Mouse (Mus musculus) kidney, postnatal 25 days (tissue): ENCODE data around the gene Plekhm3.

Experiments used
- DNase-seq, 2 experiments: peaks; one replicate each; pipeline ENCODE4 v3.0.0; 2021; ENCODE audit warnings: mixed read lengths in 2 of 2

Gene Plekhm3

DNA sequence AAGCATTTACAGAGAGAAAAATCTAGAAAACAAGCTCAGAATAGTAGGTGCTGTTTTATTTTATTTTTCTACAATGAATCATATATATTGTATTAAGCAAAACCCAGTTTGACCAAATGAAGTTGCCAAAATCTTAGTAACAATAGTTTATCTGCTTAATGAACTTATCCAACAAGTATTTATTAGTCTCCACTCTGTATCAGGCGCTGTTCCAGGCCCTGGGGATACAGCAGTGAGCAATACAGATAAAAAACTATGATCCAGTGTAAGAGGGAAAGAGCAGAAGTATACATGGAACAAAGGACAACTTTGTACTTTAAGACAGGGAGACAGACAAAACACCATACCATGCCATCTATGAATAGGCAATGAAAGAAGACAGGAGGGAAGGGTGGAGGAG, 81.5 kb downstream of the Plekhm3 start:
- DNase-seq = no peak

DNA sequence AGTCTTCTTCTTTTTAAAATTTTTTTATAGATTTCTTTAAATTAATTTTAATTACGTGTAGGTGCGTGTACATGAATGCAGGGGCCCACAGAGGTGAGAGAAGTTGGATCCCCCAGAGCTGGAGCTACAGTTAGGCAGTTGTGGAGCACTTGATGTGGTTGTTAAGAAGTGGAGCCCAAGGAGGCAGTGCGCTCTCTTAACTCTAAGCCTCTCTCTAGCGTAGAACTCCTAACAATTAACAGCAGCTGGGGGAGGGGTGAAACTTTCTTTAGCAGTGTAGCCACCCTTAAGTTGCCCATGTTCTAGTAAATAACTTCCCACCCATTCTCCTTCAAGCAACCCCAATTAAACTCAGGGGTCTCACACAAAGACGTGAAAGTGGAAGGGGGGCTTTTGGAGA, 84.7 kb downstream of the Plekhm3 start:
- DNase-seq = no peak

DNA sequence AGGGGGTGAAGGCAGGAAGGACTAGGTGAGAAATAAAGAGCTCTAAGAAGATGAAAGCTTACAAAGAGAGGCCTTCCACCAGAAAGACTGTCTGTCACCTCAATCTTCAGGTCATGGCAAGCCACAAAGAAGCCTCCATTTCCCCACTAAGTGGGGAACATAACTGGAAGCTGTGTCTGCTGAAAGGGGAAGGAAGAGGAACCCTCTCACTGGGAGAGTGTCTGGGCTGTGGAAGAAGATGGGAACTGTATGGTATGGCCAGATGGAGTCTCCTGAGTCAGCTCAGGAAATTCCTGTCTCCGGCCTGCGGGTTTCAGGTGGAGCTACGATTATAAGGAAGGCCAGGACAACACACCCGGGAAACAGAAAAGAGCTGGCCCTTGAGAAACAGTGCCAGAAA, 88.9 kb downstream of the Plekhm3 start:
- DNase-seq = no peak

DNA sequence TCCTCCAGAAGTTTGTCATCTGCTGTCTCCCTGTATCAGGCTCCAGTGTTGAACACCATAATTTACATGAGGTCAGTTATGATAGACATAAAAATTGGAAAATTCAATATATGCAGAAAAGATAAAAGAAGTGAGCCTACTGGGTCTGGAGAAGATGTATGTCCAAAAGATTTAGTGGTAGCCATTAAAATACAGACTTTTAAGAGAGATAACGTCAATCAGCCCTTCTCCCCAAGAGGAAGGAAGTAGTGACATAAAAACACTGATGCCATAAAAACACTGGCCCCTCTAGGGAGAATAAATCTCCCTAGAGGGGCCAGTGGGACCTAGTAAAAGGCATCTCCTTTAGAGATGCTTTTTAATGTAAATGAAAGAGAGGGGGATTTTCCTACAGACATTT, 90.5 kb downstream of the Plekhm3 start:
- no peak for DNase-seq

DNA sequence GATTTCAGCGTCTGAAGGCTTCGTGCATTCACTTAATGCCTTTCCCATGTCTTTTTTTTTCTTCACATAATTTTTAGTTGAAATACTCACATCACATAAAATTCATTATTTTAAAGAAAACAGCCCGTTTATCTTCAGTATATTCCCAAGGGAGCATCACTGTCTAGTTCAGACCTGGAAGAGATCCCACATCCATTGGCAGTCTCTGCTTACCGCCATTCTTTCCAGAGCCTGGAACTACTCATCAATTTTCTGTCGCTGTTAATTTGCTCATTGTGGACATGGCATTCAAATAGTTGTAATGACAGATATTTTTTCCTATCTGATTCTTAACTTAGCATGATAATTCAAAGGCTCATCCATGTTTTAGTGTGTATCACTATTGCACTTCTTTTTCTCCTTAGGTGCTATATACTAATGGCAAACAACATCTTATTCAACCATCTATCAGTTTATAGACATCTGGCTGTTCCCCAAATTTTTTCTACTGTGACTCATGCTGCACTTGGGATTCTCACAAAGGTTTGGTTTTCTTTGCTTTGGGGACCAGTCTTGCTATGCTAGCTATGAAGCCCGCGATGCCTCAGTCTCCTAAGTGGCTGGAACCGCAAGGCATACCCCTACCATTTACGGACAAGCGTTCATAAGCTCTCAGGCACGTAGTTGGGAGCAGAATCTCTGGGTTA, 96.2 kb downstream of the Plekhm3 start:
- DNase-seq = no peak

DNA sequence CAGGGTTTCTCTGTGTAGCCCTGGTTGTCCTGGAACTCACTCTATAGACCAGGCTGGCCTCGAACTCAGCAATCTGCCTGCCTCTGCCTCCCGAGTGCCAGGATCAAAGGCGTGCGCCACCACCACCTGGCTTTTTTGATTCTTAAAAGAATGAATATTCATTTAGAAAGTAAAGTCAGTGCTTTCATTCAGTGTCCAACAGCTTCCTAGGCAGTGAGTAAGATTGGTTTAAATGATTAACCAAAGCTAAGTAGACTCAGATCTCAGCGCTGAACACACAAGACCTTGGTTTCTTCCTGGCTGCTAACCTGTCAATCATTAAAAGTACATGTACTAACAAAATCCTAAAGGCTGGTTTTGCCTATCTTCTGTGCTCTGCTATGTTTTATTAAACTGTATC, 96.8 kb downstream of the Plekhm3 start:
- DNase-seq = peak; percentile 35 to 57

DNA sequence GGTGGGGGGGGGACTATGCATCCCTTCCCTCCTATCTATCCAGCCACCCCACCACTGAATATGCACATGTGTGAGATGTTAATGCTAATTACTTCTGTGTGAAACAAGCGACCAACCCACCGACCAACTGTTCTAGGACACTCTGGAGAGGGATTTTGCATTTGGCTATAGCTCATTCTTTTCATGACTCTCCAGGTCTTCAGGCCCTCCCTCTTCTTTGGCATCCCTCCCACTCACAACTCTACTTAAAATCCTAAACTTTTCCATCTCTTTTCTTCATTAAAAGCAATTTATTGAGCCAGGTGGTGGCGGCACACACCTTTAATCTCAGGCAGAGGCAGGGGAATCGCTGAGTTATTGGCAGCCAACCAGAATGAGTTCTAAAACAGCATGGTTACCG, 101.8 kb downstream of the Plekhm3 start:
- no peak for DNase-seq

DNA sequence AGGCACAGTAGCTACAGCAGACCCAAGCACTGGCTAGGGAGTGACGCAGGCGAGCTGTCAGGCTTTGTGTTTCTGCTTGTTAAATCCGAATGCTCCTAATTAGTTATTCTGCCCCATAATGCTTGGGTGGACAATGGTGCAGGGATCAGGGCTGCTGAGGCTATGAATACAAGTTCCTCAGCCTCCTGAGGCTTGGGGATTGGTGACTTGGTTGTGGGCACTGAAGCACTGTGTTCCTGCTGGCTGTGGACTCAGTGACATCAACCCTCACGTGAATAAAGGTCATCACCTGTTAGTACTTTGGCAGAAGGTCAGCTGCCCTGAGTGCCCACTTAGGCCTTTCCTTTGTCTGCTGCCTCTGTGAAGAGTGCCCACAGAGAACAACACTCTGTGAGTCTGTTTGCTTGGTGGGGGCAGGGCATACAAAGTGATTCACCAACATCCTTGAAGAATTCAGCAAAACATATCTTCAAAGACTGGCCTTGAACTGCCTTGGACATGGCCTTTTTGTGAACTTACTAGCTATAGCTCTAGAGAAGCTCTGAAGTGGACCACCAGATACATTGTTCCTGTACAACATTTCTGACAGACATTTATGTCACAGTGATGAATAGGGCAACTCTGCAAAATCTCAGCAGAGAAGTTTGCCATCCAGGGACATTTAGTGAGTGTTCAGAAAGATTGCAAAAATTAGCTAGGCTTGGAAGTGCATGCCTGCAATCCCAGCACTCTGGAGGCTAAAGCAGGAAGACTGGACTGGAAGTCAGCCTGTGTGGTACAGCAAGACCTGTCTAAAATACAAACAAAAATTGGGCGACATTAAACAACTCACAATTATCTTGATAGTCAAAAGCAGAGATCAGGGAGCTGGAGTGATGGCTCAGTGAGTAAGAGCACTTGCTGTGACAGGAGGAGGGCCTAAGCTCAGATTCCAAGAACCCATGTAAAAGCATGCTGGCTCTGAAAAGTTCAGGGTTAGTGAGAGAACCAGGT, 102.6 kb downstream of the Plekhm3 start:
- DNase-seq = no peak

DNA sequence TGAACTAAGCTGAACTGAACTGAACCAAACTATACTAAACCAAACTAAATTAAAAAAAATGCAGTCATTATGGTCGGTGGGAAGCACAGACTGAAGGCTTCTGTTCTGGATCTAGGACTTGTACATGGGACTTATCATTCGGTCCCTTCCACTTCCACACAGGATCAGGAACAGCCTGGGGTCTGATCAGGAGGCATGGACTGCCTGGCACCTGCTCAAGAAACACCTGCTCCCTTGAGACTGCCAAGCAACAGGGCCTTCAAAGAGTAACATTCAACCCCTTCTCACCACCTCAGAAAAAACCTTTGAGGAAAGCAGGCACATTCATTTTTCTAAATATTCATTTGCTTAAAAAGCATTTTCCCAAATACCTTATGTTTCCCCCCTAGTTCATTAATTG, 103.4 kb downstream of the Plekhm3 start:
- DNase-seq = no peak

DNA sequence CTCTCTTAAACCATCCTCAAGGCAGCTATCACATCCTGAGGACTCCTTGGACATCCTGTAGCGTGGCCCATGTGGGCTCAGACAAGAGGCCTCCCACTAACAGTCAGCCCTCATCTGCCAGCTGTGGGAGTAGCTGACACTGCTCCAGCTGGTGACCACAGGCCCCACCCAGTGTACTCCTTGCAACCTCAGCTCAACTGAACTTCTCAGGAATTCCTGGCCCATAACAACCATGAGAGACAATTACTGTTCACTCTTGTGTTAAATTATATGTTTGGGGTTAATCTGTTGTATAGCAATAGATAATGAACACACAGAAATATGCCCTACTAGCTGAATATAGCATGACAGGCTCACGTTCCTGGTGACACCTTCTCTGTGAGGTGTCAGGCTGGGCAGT, 104.4 kb downstream of the Plekhm3 start:
- DNase-seq = no peak

DNA sequence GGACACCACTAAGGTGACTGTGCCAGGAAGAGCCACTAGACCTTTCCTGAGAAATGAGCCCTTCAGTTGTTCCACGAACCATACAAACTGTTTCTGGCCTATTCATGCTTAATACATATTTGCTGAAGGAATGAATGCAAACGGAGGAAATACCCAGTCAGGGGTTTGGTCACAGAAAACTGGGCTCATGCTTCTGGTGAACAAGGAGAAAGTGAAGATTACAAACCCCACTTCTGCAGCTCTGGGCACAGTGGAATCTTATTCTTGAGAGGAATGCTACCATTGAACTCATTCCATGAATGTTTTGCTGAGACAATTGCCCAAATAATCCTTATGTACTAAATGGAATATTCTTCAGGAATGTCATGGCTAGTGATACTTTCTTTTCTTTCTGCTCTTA, 106.3 kb downstream of the Plekhm3 start:
- no peak for DNase-seq

DNA sequence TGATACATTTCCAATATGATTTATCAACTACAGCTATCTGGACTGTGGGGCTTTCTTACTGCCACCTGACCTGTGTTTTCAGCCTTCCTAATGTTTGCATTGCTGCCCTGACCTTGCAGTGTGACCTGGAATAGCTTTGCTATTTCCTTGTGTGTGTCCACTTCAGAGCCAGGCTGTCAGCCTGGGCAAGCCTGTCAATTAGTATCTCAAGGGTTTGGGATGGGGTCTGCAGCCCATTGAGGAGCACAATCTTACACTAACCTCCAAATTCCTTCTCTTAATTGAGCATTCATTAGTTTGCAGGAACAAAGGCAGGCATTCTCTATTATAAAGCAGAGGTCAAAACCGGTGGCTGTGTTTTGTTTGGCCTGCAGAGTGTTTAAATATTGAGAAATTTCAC, 107.6 kb downstream of the Plekhm3 start:
- no peak for DNase-seq

DNA sequence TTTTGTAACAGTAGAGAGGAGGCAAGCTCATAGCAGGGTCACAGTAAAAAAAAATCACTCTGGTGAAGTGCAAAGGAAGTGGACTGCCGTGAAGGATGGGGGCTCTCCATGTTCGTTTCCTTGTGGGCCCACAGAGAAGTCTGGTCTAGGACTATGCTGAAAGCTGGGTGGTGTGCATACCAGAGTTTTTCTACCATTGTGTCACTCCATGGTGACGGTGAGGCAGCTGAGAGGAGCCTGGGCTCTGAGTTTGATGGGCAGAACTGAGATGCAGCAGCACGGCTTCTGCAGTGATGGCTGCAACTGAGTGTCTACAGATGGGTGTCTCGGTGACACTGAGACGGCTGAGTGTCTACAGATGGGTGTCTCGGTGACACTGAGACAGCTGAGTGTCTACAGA, 108.5 kb downstream of the Plekhm3 start:
- DNase-seq = no peak

DNA sequence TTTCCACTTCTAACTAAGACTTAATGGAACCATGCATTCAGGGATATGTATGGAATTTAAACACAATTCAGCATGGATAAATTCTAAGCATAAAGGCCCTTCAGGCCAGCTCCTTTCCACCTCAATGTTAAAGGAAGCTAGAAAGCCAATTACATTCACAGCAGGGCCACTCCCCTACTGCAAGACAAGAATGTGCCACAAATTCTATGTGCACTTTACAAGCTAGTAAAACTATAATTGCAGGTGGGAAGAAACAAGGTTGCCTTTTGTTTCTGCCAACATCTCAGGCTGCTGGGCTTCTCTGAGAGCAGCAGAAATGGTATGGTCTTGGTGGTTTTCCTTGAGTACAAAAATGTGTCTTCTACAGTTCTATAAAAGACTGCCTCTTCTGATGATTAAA, 109.1 kb downstream of the Plekhm3 start:
- DNase-seq = no peak

DNA sequence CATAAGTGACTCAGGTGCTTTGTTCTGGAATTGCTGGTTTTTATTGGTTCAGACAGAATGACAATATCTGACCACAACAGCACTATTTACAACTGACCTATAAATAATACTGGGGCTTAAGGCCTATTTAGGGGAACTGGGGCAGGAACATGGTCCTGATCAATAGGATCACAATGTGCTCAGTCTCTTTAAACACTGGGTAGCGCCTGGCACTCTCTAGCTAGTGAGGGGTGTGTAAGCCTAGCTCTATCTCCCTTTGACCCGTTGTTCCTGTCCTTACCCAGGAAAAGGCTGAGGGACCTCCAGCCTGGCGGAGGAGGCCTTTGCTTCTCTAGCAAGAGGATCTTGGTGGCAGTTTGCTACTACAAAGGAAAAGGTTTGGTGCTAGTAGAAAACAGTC, 111.6 kb downstream of the Plekhm3 start:
- no peak for DNase-seq

DNA sequence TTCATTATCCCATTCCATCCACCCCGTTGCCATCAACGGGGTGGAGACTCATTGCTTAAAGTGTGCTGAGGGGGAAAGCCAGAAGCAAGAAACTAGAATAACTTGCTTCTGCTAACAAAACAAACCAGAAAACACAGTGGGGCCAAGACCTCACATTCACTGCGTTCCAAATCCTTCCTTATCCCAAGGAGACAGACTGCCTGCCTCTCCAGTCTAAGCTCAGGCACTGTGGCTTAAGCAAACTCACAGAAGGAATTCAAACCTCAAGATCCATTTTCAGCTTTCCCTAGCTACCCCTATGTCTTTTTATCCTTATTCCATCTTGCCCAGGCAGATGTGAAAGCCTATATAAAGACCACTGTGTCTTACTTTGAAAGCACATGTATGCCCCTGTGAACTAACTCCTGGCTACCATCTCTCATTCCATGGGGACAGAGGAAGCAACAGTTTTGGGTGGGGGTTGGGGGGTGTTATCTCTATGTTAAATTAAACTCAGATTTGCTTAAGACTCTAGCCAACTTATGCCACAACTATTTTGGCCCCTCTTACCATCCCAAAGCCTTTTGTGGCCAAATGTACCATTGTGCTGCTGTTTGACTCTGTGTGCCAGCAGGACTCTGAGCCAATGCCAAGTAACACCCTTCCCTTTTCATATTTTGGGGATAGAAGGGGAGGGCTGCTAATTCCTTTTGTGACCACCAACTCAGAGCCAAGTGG, 112.6 kb downstream of the Plekhm3 start:
- no peak for DNase-seq

DNA sequence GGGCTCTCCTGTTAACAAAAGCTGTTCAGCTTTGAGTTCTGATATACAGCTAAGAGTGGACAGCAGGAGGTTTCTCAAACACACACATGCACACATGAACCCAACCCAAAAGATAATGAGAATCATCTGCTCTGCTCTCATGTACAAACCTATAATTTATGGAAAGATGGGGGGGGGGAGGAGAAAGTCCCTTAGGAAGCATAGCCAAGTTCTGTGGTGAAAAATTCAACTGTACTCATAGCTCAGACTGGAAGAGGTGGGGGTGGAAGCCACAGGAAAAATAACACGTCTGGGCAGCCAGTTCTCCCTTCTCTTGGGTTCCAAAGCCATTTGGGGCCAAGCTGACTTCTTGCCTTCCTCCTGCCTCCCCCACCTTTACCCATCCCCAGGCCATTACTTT, 115.7 kb downstream of the Plekhm3 start:
- DNase-seq = no peak

DNA sequence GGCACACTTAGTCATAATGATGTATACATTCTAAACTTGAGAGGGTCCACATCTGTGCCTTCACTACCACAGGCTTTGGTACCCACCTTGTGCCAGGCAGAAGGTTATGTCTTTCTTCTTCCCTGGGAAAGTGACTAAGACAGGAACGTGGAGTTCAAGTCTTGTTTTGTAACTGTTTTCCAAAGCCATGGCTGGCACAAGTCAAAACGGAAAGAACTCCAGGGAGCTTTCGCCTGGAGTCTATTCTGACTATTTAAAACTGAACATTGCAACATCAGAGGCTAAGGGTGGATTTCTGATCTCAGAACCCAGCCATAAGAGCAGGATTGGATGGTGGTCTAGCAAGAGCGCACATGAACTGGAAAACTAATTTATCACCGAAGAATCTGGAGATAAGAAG, 120.0 kb downstream of the Plekhm3 start:
- DNase-seq = no peak

DNA sequence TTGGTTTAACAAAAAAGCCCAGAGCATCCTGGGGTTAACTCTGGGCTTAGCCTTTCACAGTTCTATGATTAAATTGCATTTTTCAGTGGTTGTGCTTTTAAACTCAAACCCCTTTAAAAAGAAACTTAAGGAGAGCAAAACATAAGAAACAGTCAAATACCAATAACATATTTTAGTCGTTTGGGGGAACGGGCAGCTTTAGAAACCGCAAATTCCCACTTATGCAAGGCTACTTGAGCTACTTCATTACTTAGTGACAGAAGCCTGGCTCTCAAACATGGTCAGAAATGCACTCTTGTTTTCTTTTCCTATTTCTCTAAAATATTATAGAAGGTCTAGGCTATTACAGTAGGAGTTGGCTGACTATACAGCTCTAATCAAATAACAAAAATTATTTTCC, 120.5 kb downstream of the Plekhm3 start:
- no peak for DNase-seq

DNA sequence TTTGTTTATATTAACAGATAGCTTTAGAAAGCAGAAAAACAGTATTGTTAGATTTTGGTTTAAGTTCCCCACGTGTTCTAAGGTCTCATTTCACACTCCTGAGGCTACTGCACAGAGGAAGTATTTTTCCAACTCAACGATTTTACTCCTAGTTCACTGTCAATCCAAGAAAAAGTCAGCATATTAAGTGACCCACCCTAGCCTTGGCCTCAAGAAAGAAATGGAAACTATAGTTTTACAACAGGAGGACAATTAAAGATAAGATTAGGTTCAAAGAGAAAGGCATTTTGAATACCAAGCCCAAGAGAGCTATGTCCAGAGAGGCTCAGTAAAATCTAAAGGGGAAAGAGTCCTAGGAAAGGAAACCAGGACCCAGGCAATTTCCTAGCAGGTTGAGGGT, 125.1 kb downstream of the Plekhm3 start:
- no peak for DNase-seq

DNA sequence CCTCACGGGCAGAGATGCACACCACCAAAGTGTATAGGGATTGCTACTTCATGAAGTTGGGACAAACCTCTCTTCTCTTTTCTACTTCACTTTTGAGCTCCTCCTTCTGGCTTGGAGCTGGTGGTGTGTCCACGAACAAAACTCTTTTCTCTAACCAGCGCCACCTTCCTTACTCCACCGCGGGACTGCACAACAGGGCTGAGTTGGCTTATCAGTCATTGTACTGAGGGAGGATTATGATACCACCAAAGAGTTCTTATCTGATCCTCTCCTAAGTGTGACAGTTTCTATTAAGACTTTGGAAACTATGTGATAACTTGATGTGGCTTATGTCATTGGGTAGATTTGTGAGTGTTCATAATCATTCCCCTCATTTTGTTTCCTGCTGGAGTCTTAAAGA, 129.2 kb downstream of the Plekhm3 start:
- DNase-seq = no peak

DNA sequence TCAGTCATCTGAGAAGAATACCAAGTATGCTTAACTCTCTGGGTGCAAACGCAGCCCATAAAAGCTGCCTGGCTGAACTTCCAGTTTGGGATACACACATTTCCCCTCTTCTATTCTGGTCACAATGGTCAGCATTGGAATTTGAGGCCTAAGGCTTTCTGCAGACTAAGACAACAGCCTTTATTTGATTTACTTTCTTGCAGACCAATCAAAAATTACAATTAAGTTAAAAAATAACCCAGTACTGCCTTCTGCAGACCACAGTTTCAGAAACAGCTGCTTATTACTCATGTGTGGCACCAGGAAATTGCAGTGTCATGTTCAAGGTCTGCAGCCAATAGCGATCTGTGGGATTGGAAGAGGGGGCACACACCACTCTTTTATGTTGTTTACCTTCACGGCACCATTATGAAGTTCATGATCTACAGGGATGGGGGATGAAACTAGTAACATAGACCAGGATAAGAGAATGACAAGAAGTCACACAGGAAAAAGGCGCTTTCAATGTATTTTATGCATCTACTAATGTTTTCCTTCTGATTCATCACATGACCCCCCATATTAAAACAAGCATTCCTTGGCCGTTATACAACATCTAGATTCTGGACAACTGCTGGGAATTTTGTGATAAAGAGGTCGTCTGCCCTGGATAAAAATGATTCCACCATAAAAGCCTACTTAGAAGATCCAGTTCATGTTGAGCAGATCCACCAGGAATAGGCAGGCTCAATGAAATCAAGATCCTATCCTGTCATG, 130.1 kb downstream of the Plekhm3 start:
- DNase-seq = no peak

DNA sequence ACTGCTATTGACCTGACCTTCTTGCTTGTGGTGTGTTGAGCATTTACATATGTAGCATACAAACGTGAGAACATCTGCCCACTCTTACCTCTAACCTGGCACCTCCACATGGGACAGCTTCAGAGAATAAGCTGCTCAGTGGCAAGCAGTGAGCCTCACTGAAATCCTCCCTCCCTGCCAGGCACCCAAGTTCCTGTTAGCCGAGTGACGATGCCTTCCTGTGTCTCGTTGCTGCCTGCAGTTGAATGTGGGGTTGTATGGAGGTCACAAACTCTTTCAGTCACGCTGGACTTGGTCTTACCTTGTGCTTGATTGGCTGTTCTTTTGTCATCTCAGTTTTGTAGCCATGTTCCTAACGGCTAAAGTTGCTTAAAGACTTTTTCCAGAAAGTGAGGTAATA, 133.1 kb downstream of the Plekhm3 start:
- no peak for DNase-seq
